Mouse (Mus musculus): Measurements from ENCODE around the gene Gba2.
"Not testable (repeated sequence)": the region's sequence is repeated elsewhere in the genome, so short reads cannot be mapped to it uniquely, and the experiment has no call there.

Gba2 gene

DNA sequence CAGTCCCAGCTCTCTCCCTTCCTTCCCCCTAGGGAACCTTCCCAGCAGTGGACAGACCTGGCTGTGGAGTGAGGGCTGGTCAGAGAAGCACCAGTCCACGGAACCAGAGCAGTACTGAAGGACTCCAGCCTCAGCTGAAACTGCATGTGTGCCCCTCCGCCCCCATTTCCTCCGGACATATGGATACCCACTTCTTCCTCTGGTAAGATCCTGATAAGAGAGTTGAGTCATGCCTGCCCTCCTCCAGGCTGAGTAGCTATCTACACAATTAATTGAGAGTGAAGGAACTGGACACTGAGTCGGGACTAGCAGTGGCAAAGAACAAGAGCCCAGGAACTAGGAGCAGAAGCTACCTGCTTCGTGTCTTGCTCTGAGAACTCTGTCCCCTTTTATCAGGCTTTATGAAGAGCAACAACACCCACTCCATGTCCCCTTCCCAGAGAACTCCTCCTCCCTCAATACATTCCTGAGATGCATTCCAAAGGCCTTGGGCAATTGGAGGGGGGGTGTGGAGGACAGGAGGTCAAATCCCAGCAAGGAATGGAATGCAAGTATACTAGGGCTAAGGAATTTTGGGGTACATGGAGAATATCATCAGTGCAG is 20.5 kb downstream of the Gba2 start:
- no peak for DNase-seq (ENCODE audit: extremely low read depth, insufficient read length, low spot score)

DNA sequence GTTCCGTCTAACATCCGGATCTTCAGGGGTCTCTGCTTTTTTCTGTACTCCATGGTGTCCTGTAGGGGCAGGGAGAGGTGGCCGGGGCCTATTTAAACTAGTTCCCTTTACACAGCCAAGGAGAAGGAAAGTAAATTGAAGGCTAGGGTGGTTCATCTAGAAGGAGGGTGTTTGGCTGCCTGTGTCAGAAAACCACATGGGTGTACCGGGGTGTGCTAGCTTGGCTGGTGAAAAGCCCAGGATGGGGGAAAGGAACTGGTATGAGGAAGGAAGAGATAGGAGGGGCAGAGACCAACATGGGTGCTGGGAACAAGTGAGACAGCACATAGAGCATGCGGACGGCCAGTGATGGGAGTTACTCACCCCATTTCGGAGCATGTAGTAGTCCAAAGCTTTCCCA is 22.7 kb downstream of the Gba2 start:
- DNase-seq (ENCODE audit: extremely low read depth, insufficient read length, low spot score): no peak

DNA sequence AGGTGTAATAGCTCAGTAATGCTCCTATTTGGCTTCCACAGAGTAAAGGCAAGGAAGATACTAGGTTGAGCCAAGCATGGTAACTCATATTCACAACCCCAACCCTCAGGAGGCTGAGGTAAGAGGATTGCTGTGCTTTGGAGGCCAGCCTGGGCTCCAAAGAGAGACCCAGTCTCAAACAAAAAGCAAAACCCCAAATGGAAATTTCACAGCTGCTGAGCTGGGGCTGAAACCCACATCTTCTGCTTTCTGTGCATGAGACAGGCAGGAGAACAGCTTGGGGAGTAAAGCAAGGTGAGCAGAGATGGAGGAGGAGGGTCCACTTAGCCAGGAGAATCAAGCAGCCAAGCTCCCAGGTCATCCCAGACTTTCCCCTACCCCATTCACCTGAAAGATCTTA is 24.8 kb downstream of the Gba2 start:
- DNase-seq (ENCODE audit: extremely low read depth, insufficient read length, low spot score): no peak

DNA sequence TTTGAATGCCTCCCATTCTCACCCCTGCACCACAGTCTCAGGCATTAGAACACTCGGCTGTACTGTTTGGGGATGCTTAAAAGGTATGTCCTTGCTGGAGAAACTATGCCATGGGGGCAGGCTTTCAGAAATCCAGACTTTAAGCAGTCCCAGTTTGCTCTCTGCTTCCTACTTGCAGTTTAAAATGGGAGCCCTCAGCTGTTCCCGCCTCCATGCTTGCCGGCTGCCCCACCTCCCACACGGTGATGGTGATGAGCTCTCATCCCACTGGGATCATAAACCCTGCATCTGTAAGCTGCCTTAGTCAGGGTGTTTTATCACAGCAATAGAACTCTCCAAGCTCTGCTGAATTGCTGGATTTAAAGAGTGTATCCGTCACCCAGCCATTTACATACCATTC is 26.2 kb downstream of the Gba2 start:
- no peak for DNase-seq (ENCODE audit: extremely low read depth, insufficient read length, low spot score)

DNA sequence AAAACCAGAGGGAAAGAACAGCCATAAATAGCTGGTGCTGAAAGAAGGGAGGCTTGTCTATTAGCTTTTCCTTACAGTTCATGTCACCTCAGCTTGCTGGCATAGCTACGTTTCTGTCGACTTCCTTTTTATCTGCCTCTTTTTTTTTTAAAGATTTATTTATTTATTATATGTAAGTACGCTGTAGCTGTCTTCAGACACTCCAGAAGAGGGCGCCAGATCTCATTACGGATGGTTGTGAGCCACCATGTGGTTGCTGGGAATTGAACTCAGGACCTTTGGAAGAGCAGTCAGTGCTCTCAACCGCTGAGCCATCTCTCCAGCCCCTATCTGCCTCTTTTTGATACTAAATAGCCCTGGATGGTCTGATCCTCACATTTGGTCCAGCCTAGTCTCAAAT is 26.8 kb downstream of the Gba2 start:
- DNase-seq (ENCODE audit: extremely low read depth, insufficient read length, low spot score): not testable (repeated sequence)

DNA sequence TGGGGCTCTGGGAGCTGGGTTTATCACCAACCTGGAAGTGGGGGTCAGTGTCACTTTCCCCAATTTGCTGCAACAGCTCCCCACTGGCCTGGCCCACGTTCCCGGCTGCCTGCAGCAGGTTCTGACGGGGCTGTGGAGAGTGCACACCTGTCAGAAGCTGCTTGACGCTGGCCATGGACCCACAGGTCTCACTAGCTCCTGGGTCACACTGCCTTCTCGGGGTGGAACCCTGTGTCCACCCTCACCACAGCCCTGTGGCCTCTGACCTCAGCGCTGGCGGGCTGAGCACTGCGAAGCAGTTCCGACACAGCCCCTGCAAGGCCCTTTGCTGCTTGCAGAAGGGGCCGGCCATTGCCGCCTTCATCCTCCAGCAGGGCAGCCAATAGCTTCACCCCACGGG is 29.6 kb downstream of the Gba2 start:
- no peak for DNase-seq (ENCODE audit: extremely low read depth, insufficient read length, low spot score)

DNA sequence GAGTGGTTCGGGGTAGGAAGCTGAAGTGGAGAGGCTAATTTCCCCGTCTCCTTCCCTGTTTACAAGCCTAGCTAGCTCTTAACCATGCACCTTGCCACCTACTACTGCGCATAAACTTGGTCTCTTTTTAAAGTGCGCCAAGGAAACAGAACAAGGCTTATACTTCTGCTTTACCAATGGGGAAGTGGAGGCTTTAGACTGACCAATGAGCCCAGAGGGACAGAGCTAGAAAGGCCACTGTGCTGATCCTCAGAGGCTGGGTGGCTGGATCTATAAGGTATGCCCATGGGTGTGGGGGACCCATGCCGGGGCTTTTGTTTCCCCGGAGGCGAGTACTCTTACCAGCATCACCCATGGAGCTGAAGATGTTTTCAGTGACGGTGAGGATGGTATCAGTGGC is 31.5 kb downstream of the Gba2 start:
- DNase-seq (ENCODE audit: extremely low read depth, insufficient read length, low spot score): no peak

DNA sequence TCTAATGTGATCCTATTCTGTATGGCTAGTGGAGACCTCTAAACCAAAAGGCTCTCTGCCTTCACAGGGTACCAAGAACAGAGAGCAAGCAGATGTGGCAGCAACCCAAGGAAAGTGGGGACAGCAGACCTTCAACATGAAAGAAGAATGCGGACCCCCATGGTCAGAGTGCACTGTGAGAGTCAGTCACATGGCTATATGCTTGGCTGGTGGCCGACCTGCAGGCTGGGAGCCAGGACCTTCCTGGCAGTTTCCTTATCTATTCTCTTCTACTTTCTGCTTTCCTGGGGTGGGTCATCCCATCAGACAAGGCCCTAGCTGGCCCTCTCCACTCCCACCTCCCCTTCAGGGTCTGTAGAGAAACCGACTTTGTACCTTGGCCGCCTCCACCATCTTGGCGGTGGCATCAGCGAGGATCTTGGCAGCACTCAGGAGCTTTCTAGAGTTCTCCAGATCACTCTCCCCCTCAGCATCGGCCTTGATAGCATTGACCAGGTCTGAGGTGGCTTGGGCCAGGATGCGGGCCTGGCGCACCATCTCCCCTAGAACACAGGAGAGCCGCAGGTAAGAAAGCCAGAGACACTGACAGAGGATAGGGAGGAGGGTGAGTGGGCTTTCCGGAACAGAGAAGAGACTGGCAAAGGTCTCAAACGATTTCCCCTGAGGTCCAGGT is 32.2 kb downstream of the Gba2 start:
- DNase-seq (ENCODE audit: extremely low read depth, insufficient read length, low spot score): no peak

DNA sequence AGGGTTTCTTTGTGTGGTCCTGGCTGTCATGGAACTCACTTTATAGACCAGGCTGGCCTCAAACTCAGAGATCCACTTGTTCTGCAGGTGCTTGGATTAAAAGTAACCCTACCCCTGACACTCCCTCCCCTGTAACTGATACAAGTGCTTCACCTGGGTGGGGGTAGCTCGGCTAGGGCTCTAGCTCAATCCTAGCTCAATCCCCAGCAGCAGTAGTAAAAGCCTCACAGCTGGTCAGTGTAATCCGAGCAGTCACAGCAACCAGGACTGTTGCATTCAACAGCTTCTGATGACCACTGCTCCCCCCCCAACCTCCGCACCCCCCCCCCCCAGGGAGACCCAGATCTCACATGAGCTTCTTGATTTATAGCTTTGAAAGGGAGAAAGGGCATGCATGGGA is 36.6 kb downstream of the Gba2 start:
- DNase-seq (ENCODE audit: extremely low read depth, insufficient read length, low spot score): no peak

DNA sequence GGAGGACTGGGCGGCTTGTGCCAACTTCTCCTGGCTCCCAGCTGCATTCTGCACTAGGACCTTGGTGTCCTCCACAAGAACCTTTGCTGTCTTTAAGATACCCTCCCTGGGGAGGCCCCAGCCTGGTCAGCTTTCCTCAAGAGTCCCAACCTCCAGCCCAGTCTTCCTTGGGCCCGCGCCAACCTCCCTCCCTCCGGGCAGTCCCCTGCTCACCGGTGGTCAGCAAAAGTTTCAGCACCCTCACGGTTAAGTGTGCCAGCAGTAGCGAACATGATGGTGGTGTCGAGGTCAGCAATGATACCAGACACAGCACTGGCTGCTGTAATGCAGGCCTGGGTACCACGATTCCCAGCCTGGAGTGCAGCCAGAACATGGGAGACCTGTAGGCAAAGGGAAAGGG is 42.6 kb downstream of the Gba2 start:
- DNase-seq (ENCODE audit: extremely low read depth, insufficient read length, low spot score): no peak

DNA sequence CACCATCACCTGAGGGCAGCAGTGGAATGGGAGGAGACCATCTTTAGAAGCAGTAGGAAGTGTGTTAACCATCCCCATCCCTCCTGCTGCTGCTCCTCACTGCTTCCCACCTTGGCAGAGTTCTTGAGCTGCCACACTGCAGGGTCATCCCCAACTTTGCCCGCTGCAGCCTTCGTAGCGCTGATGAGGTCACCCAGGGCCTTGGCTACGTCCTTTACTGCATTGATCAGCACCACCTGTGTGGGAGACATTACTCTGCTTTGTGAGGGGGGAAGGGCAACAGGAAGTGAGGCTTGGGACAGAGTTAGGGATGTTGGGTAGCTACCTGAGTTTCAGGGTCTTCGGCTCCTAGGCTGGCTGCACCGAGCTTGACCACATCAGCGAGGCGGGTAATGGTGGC is 43.0 kb downstream of the Gba2 start:
- DNase-seq (ENCODE audit: extremely low read depth, insufficient read length, low spot score): no peak

DNA sequence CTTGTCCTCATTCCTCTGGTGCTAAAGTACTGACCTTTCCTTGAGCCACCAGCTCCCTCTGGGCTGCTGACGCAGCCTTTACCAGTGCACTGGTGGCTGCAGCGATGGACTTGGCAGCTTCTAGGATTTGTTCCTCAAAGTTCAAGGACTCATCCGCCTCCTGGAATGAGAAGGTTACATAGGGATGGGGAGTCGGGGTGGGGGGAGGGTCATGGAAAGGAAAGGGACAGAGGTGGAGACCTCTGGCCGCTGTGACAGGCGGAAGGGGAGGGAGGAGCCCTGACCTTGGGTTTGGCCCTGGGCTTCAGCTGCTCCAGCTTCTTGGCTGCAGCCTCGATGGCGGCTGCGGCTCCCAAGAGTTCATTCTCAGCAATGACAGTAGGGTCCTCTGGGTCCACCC is 45.4 kb downstream of the Gba2 start:
- no peak for DNase-seq (ENCODE audit: extremely low read depth, insufficient read length, low spot score)

DNA sequence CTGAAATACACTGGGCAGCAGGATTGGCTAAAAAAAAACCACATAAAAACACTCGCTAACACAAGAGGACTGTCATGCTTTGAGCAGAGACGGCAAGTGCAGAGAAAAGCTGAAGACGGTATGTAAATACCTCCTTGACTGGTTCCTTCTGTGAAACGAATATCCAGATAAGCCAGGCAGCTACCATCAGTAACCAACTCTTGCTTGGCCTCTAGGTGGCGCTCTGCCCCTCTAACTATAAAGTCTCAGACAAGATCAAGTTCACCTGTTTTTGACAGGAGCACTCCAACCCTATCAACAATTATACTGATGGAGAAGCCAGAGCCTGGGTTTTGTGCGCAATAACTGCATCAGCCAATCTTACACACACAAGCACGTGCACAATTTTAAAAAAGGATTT is 48.1 kb downstream of the Gba2 start:
- no peak for DNase-seq (ENCODE audit: extremely low read depth, insufficient read length, low spot score)

DNA sequence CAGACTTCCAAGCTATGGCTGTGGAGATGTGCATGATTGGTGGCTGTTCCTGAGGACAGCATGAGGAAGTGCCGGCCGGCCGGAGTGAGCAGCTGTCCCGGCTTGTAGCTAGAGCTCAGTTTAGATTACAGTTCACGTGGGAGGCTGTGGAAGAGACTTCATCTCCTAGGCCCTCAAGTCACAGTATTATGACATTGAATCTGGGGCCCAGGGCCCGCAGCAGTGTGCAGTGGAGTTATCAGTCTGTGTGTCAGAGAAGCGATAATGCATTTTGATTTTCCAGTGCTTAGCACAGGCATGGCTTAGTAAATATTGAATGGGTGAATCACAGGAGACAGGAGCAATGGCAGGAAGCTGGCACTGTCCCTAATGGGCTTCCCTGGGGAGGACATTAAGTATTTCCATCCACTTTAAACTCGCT is 48.6 kb downstream of the Gba2 start:
- DNase-seq (ENCODE audit: extremely low read depth, insufficient read length, low spot score): no peak

DNA sequence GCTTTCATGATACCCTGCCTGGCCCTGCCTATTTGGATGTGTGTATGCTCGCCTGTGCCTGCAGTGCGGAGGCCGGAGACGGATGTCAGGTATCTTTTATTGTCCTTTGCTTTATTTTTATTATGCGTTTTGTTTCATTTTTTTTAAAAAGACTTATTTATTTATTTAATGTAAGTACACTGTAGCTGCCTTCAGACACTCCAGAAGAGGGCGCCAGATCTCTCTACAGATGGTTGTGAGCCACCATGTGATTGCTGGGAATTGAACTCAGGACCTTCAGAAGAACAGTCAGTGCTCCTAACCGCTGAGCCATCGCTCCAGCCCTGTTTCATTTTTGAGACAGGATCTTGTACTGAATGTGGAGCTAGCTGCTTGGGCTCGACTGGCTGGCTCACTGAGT is 50.2 kb downstream of the Gba2 start:
- peak; percentile 30 for DNase-seq (ENCODE audit: extremely low read depth, insufficient read length, low spot score)

DNA sequence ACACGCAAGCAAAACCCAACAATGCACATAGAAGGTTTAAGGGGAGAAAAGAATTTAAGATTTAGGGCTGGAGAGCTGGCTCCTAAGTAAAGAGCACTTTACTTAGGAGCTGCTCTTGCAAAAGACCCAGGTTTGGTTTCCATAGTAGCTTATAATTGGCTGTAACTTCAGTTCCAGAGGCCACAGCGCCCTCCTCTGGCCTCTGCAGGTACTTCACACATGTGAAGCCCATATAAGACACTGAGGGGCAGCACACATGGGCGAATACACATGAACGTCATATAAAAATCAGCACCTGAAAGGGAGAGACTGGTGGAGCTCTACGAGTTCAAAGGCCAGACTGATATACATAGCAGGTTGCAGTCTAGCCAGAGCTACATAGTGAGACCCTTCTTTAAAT is 50.8 kb downstream of the Gba2 start:
- DNase-seq (ENCODE audit: extremely low read depth, insufficient read length, low spot score): no peak

DNA sequence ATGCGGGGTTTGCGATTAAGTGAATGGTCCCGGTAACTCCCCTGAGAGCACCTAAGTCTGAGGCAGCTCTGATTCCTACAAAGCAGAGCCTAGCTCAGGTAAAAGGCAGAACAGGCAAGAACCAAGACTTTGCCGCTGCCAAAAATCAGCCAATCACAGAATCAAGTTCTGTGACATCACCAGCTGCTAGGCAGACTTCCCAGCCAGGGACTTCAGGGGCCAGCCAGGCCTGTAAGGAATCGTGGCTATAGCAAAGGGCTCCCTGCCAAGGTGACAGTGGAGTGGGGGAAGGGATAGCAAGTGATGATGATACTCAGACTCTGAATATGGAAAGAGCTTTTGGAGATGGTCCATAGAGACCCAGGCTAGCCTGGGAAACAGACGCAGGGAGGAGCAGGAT is 58.7 kb downstream of the Gba2 start:
- peak; percentile 67 for DNase-seq (ENCODE audit: extremely low read depth, insufficient read length, low spot score)

DNA sequence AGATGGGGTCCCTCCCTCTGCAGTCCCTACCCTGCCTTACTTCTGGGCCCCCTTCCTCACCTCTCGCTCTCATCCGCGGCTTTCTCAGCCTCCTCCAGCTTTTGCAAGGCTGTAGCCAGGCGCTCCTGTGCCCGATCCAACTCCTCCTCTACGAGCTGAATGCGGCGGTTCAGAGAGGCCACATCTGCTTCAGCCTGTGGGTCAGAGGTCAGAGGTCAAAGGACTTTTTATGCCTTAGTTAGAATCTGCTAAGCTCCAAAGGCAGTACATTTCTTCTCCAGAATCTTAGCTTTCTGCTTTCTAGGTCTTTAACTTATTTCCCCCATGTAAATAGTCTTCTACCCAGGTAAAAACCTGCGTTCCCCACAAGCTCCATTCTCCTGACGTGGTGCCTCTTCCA is 59.1 kb downstream of the Gba2 start:
- DNase-seq (ENCODE audit: extremely low read depth, insufficient read length, low spot score): peak; percentile 18

All from 3134 (cell line).